Mouse (Mus musculus) small intestine, adult 10 weeks (tissue): ENCODE data around the gene Mup3. TPM values are rescaled to one million over a fixed set of nuclear protein-coding genes. Genes with fewer than 3 reads are reported as not detected.

Experiments used
- polyA plus RNA-seq: library from polyadenylated mRNA; stranded (reverse); fragments of 350-450 nt; fragmentation: Illumina TruSeq; extraction: RNeasy Lipid Tissue Mini Kit (QIAGEN cat#74804); gene quantifications from one replicate; pipeline ENCODE4 v1.2.3, GENCODE M21; 2014; ENCODE audit warnings: low replicate concordance

Mup3 gene
- 2.6 TPM for polyA plus RNA-seq

DNA sequence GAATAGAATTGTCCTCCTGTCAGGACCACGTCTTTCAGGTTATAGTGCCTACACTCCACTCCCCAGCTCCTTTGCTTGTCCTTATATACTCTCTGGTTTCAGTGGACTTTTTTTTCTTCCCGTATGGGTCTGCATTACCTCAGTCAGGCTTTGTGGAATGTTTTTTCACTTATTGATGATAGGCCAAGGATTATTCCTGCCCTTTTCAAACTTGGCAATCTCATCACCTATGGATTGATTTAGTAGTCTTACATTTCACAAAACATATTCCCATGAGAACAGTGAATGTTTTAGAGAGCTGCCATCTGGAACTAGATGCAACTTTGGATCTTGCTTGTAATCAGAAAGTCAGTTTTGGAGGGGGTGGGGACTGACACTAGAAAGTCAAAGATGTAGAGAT, at the start of gene Mup3:
Gene Mup3, minus strand, starts transcription at position 102 of the 400 bp plus-strand sequence.

DNA sequence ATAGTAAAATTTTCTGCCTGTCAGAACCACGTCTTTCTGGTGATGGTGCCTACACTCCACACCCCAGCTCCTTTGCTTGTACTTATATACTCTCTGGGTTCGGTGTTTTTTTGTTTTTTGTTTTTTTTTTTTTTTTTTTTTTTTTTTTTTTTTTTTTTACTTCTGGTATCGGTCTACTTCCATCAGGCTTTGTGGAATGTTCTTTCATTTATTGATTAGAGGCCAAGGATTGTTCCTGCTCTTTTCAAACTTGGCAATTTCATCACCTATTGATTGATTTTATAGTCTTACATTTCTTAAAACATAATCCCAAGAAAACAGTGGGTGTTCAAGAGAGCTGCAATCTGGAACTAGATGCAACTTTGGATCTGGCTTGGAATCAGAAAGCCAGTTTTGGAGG, 33.1 kb downstream of the Mup3 start, which contains the start of gene Mup20:
Gene Mup20, minus strand, starts transcription at position 101 of the 400 bp plus-strand sequence.

Other genes with a start within 250 kb of the Mup3 start
- not detected for gene Mup20, start 33.2 kb downstream of the Mup3 start, polyA plus RNA-seq
- gene Mup21, start 63.5 kb upstream of the Mup3 start, polyA plus RNA-seq: not detected
- gene Zfp37, start 143.7 kb upstream of the Mup3 start, polyA plus RNA-seq: 4.9 TPM
- gene Slc31a2, start 175.2 kb upstream of the Mup3 start, polyA plus RNA-seq: 3.2 TPM